Mouse (Mus musculus) urinary bladder, postnatal 36 days (tissue): Measurements from ENCODE around the gene Arhgef26.
A peak's percentile ranks its signal among the peaks of the same experiment; 100 is the strongest.

Source experiments
- DNase-seq, 2 experiments: peaks; one replicate each; pipeline ENCODE4 v3.0.0; 2022; ENCODE audit warnings: low spot score in 2 of 2, mixed read lengths in 1 of 2

The Arhgef26 gene

DNA sequence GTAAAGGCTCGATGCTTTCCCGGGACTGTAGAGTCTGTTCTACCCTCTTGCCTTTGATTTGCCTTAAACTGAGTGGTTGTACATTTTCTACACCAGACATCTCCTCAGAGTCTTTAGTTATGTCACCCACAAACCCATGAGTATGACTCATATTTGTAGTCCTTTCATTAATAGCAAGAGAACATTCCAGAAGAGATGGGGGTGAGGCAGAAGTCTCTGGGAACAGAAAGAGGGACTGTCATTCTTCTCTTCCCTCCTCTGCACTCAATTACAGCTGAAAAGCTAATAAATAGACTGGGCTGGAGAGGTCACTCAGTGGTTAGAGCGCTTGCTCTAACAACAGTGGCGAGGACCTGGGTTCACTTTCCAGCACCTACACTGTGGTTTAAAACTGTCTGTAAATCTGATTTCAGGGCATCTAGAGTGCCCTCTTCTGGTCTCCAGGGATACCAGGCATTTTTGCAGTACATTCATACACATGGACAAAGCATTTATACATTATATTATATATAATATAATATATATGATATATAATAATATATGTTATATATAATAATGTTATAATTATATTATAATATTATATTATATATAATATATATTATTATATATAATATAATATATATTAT, 111.8 kb downstream of the Arhgef26 start:
- DNase-seq, result no peak

DNA sequence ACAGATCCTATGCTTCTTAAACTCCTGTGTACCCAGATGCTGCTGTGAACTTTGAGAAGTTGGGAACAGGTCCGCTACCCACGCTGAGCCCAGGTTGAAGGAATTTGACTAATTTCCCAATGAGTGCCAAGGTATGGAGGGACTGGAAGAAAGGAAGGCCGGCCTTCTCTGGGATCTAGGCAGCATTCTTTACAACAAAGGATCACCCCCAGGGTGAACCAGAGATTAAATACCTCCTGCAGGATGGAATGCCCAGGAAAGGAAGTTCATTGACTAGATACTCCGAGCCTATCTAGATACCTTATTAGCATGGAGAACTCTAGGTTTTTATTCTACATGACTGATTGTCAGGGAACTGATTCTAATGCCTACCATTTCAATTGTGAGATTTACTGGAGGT, 114.8 kb downstream of the Arhgef26 start:
- no peak for DNase-seq

- DNase-seq, result no peak
Measured at GRCm38 (mm10) chr3:62454096-62454495, 116.0 kb downstream of the Arhgef26 start.

- no peak for DNase-seq
Measured at GRCm38 (mm10) chr3:62455854-62456253, 117.7 kb downstream of the Arhgef26 start.

DNA sequence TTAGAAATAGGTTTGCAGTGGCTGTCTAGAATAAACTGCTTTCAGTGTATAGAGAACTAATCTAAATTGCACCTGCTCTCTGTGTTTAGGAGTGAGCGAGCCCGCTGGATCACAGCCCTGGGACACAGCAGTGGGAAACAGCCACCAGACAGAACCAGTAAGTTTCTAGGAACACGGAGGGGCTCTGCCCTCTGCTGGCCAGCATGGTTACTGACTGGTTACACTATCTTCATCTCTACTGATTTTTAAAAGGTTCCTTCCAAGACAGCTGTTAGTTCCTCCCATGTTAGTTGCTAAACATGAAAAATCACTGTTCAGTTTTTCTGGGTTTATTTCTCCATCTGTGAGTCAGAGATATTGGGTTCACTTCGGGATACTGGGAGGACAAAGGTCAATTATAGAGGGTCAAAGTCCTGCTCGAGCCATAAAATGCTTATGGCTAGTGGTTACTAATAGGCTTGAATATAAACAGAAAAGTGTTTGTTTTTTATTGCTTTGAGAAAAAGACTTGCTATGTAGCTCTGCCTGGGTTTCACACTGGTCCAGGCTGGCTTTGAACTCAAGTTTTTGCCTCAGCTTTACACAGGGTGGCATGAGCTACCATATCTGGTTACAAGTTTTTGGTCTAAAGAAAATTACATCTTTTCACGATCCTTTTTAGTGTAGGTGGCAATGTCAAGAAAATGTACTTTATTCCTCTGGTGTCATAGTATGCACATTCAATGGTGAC, 120.3 kb downstream of the Arhgef26 start:
- DNase-seq, result peak; percentile 52 to 64

- DNase-seq, result no peak
Measured at GRCm38 (mm10) chr3:62459483-62459882, 121.3 kb downstream of the Arhgef26 start.

- no peak for DNase-seq
Measured at GRCm38 (mm10) chr3:62464276-62464675, 126.1 kb downstream of the Arhgef26 start.

GRCm38 (mm10) chr3:62470179-62470578, 132.0 kb downstream of the Arhgef26 start:
- DNase-seq, result no peak

- no peak for DNase-seq
Measured at GRCm38 (mm10) chr3:62484340-62484739, 146.2 kb downstream of the Arhgef26 start.

- no peak for DNase-seq
Measured at GRCm38 (mm10) chr3:62492568-62492967, 154.4 kb downstream of the Arhgef26 start.

DNA sequence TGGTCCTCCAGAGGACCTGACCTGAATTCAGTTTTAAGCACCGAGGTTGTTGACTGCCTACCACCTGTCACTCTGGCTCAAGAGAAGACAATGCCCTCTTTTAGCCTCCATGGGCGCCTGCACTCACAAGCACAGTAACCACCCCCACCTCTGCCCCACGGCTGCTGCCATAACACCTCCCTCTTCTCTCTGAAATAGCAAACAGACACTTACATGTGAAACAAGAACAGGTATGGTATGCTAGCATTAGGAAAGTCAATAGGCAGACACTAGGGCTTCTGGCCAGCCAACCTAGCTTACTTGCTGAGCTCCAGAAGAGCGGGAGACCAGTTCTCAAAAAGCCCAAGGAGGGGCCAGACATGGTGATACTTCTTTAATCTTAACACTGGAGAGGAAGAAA, 161.2 kb downstream of the Arhgef26 start:
- DNase-seq, result no peak

GRCm38 (mm10) chr3:62505166-62505900, 167.2 kb downstream of the Arhgef26 start:
- DNase-seq, result no peak

DNA sequence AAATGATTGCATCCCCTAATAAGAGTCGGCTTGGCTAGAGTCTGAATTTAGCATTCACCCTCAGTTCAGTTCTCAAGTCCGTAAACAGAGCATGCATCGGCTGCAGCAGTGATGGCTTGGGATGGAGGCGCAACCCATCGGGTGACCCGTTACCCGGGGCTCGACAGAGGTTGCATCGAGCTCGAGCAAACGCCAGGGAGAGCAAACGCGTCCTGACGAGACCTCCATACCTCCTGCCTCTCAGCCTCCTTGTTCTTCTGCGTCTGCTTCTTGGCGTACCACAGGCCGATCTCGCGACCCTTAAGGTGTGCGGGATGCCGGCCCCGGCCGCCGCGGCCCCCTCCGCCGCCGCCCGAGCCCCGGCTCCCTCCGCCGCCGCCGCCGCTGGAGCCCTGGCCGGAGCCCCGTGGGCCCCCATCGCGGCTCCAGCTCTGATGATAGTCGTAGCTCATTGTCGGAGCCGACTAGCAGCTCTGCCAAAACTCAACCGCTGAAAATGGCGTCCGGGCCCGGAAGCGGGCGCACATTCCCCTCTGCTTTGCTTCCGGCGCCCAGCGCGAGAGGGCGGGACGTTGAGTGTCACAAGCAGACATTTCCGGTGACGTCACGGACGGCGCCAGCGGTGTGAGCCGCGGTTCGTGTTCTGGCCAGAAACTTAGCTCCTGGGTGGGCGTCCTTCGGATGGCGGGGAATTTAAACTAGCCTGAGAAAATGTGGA, 168.5 kb downstream of the Arhgef26 start, which contains the start of gene Dhx36:
Gene Dhx36 (minus strand): TSS at position 517 of the 718 bp plus-strand sequence.
- DNase-seq, result peak; percentile 93 to 96

DNA sequence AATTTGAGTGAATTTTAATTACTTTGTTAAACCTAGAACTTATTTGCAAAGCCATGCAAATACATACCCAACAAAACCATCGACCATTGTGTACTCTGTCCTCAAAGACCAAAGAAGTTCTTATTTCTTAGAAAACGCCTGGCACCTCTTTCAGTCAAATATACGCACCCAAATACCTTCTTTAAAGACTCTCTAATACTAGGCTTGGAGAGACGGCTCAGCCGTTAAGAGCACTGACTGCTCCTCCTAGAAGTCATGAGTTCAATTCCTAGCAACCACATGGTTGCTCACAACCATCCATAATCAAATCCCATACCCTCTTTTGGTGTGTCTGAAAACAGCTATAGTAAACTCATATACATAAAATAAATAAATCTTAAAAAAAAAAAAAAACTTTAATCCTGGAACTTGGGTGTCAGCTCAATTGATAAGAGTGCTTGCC, 169.1 kb downstream of the Arhgef26 start:
- no peak for DNase-seq
